Mouse (Mus musculus) adrenal gland, postnatal 14 days (tissue): ENCODE data around the gene Acp5. TPM values are rescaled to one million over a fixed set of nuclear protein-coding genes. Genes with fewer than 3 reads are reported as not detected.
"Not testable (repeated sequence)": the region's sequence is repeated elsewhere in the genome, so short reads cannot be mapped to it uniquely, and the experiment has no call there.

Experiments
- DNase-seq: peaks from one replicate; pipeline ENCODE4 v3.0.0; 2021; ENCODE audit warnings: mixed read lengths
- long read RNA-seq, 2 experiments: library from polyadenylated mRNA; stranded (forward); transcript quantifications; one replicate each; pipeline ENCODE4 v2.0.0; 2021
- total RNA-seq: library from RNA; stranded (reverse); gene quantifications from 2 replicates; pipeline ENCODE4 v1.2.3, GENCODE M21; 2021

Gene Acp5
- 30.3 and 39.2 TPM in 2 replicates for total RNA-seq
- long read RNA-seq, experiment 1, transcript Acp5-201 (5 exons, 1,356 nt) = major isoform, 14 of 19 reads
- long read RNA-seq, experiment 1, partial matches to known transcripts = 3 of 19 reads
- long read RNA-seq, experiment 1, other reads (novel, unspliced or antisense) = 1 of 19 reads
- long read RNA-seq, experiment 2, transcript Acp5-201 (5 exons, 1,356 nt) = major isoform, 24 of 34 reads
- long read RNA-seq, experiment 2, partial matches to known transcripts = 2 of 34 reads
- long read RNA-seq, experiment 2, other reads (novel, unspliced or antisense) = 3 of 34 reads

DNA sequence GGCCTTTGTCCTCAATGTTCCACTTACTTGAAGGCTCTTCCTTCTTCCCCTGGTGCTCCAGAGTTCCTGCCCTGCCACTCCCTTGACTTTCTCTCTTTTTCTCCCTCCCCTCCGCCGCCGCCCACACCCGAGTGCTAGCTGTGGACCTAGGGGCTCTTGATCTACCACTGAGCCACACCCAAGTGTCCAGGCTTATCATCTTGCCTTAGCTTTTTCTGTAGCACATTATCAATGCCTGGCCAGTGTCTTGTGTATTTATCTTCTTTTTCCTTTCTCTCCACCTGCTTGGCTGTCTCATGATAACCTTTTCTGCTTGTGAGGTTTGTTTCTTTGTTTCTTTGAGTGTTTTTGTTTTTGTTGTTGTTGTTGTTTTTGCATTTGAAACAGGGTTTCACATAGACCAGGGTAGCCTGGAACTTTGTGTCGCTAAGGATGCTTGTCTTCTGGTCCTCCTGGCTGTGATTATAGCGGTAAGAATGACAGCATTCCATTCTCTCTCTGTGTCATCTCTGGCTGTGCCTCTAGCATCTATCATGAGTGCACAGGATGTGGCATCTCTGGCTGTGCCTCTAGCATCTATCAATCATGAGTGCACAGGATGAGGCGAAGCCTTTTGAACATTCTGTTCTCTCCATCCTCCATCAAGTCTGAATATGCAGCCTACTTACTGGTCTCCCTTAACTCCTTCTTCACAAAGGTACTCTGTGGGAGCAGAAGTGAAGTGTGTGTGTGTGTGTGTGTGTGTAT lies at the start of gene Acp5:
Gene Acp5, minus strand, starts transcription at position 68 of the 747 bp plus-strand sequence.
- DNase-seq = no peak

DNA sequence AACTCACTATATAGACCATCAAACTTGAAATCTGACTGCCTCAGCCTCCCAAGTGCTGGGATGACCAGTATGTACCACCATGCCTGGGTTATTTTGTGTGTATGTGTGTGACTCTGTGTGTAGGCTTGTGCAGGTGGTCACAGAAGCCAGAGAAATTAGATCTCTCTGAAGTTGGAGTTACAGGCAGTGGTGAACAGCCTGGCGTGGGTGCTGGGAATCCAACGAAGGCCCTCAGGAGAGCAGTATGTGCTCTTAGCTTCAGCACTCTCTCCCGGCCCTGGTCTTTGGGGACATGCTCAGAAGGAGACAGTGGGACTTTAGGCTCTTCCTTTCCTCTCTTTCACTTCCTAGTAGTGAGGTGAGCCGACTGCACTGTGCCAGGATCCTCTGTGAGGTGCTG lies 36.8 kb upstream of the Acp5 start:
- no peak for DNase-seq

DNA sequence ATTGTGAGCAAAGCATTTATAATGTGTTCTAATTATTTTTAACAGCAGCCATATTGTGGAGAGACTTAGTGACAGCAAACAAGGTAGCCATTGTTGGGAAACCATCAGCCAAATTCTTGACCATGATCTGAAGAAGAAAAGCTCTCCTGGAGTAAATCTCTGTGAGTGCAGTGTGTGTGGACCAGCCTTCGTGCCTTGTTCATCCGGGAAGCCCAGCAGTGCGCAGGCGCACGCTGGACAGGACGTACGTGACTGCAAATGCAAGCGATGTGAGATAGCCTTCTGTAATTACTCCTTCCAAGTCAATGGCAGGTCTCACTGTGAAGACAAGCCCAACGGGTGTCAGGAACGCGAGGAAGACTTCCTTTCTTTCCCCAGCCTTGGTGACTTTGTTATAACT lies 33.8 kb upstream of the Acp5 start:
- no peak for DNase-seq

DNA sequence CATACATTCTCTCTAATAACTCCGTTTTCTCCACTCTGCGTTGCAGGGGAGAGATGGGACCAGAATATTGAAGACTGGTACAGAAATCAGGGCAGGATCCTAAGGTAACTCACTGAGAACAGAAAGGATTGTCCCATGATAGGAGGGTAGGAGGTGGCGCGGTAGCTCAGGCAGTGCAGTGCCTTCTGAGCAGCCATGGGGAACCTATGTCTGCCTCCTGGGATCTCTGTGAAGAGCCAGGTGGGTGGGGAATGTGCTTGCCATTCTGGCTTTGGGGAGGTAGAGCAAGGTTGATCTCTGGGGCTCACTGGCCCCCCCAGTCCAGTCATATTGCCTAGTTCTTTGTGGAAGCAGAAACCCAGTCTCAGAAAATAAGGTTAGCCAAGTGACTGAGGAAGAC lies 32.2 kb upstream of the Acp5 start:
- no peak for DNase-seq

DNA sequence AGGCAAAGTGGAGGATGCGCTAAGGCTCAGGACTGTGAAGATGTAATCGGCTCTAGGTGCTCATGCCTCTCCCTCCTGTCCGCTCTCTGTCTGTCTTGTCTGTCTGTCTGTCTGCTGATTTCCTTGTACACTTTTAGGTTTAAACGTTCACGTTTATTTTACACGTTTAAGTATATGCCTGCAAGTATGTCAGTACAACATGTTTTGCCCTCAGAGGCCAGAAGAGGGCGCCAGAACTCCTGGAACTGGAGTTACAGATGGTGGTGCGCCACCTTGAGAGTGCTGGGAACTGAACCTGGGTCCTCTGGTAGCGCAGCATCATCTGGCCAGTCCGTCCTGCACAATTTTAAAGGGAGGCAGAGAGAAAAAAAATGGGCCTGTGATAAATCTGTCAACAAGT lies 31.2 kb upstream of the Acp5 start:
- no peak for DNase-seq

DNA sequence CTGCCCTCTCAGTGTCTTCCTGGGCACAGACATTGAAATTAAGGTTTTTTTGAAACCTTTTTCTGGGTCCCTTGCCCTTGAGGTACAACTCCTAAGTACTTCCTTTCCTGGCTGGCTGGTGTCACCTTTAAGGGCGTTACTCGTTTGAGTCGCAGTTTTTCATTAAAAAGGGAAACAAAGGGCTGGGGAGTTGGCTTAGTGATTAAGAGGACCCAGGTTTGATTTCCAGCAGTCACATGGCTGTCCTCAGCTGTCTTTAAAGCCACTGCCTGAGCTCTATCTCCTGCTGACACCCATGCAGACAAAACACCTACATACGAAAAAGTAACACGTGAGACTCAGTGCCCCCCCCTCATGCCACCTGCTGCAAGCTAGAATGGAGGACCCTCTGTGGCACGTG lies 30.5 kb upstream of the Acp5 start:
- DNase-seq = no peak

DNA sequence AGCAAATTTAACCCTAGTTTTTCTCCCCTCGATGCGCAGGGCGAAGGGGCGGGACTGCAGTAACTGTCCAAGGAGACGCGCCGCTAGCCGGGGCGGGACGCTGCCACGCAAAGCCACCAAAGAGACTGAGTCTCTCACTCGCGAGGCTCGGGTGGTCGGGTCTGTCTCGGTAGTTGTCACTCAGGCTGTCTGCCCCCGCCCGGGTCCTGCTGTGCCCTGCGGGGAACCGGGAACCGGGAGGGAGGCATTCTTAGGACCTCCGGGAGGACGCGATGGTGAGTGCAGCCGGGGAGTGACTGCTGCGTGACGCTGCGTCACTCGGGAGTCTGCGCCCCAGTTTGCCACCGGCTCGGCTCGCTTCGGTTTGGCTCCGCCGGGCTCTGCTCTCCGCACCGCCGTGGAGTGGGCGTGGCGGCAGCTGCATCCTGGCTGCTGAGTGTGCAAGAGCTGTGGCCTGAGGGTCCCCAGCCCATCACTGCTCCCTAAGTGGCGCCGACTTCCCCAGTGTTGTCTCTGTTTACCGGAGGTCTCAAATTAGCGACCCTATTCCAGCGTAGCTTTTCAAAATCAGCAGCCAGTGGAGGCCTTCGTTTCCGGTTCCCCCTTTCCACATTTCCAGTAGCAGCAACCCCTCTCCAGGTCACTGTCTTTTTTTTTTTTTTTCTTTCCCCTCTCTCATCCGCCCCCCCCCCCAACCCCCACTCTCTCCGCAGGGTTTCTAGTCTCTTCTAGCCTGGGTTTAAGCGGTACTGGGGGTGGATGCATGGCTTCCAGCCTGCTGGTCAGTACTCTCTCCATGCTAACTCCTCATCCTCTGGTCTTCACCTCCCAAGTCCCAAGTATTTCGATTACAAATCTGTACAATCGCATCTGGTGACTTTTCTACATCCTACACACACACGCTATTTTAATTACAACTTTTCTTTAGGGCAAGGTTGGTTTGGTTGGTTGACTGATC lies 29.5 kb upstream of the Acp5 start:
- peak; percentile 75 for DNase-seq

DNA sequence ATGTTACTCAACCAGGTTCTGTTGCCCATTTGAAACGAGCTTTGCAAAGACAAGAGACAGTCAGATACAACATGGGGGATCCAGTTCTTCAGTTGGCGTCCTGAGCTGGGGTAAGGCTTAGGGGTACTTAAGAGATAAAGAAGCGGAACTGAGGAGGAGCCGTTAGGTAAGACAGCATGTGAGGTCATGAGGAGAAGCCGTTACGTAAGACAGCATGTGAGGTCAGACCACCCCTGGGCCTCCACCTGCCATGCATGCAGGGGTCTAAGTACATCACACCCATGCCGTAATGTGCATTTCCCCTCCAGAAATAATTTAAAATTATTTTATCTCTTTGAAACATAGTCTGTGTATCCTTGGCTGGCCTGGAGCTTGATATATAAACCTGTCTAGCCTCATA lies 27.4 kb upstream of the Acp5 start:
- DNase-seq = no peak

DNA sequence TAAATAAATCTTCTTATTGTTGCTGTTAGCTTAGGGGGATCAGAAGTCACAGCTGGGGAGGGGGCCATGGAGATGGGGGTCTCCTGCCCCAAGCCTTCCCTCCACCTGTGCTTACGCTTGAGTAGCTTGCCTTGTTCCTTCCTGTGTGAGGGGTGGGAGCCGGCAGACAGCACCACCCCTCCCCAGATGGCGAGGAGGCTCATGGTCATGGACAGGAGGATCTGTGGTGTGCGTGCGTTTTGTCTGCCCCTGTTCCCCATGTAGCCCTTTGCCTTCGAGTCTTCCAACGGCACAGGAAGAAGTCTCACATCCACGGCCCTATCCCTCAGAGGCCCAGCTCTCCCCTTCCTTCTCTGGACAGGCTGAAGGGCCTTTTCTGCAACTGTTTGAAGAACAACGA lies 26.8 kb upstream of the Acp5 start:
- DNase-seq = no peak

DNA sequence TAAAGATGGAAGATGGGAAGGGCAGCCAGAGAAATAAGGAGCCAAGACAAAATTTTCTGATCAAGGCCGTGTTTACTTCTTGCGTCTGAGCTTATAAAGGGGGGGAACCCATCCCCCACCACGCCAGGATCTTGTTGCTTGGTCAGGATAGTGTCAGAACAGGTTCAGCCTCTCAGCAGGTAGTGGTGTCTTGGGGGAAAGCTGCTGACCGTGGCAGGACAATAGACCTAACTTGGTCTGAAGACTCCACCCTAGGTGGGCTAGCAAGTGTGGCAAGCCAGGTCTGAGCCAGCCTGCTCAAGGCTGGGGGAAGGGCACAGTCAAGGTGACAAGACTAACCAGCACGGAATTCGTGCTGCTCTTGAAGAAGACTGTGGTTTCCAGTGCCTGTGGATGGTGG lies 25.8 kb upstream of the Acp5 start:
- no peak for DNase-seq

DNA sequence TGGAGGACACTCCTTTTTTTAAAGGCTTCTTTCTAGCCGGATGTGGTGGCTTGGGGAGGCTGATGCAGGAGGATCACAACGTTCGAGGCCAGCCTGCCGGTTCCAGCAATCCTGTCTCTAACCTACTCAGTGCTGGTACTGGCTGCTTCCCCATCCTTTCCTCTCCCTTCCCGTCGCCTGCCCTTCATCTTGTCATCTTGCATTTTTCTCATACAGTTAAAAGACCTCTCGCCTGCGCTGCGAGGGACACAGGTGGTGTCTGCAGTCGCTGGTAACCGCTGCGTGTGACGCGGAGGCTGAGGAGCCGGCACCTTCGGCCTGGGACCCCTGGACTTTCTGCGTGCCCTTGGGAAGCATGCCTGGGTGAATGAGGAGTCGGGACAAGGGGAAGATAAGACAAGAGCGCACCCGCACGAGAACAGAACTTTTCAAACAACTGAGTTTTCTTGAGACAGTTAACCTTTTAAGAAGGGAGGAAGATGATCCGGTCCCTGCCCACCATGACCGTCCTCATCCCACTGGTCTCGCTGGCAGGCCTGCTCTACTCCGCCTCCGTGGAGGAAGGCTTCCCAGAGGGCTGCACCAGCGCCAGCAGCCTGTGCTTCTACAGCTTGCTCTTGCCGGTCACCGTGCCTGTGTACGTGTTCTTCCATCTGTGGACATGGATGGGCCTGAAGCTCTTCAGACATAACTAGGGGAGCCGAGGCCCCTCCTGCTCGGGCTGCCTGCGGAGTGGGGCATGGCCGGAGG lies 22.2 kb upstream of the Acp5 start:
- peak; percentile 27 for DNase-seq

DNA sequence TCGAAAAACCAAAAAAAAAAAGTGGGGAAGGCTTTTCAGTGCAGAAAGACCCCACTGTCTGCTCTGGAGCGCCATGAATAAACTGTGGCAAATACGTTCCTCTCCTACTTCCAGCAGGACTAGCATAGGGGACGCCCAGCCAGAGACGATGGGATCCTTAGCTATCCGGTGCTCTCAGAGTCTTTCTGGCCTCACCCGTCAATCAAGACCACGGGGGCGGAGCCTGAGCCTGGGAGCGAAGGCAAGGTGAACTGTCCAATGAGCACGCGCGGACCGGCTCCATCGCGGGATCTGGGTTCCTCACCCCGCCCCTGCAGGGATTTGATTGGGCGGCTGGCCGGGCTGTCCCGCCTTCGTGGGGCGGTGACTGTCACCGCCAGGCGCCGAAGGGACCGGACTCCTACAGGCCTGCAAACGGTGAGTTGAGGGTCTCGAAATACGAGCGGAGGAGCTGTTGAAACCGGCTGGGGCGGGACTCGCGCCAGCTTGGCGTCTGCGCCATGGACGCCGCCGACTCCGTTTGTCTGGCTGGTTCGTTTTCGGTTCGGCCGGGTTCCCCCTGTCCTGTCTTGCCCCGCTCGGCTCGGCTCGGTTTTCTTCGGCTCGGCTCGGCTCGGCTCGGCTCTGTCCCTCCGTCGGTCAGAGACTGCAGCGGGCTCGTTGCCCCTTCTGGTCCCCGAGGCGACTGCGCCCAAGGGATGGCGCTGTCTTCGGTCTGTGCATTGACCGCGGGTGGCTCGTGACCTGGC lies 21.2 kb upstream of the Acp5 start, which contains the start of gene Pigyl:
Gene Pigyl, plus strand, starts transcription at position 350 of the 749 bp plus-strand sequence.
- peak; percentile 100 for DNase-seq

DNA sequence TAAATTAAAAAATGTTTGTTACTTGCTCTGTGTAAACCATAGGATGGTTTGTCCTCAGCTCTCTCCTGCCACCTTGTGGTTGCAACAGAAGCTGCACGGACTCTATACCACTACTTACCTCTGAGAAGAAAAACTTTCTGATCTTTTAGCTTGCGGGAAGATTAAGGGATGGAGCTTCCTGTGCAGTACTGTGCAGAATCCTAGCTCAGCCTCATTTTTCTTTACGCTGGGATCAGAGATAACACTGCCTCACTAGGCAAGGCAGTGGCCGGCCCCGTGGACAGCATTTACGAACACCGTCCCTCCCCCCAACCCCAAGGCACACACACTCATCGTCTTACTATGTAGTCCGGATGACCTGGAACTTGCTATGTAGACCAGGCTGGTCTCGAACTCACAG lies 20.1 kb upstream of the Acp5 start:
- peak; percentile 79 for DNase-seq

DNA sequence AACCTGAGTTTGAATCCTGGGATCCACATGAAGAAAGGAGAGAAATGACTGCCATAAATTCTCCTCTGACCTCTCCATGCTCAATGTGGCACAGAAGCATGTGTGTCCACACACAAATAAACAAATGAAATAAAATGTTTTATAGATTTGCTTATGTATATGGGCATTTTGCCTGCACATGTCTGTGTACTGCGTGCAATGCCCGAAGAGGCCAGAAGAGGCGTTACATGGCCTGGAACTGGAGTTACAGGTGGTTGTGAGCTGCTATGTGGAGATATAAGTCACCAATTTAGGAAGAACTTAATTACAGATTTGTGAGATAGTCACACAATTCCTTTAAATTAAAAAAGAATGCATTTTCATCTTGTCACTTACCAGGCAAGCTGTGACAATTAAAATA lies 18.3 kb upstream of the Acp5 start:
- DNase-seq = no peak

DNA sequence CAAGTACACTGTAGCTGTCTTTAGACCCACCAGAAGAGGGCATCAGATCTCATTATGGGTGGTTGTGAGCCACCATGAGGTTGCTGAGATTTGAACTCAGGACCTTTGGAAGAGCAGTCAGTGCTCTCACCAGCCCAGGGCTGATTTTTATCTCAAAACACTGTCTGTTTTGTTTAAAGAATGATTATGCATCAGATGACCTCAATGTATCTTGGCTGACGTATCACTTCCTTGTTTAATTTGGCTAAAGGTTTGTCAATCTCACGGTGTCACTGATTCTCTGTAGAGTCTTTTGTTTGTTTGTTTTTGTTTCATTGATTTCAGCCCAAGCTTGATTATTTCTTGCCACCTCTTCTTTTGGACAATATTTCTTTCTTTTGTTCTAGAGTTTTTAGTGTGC lies 15.4 kb upstream of the Acp5 start:
- DNase-seq = no peak

DNA sequence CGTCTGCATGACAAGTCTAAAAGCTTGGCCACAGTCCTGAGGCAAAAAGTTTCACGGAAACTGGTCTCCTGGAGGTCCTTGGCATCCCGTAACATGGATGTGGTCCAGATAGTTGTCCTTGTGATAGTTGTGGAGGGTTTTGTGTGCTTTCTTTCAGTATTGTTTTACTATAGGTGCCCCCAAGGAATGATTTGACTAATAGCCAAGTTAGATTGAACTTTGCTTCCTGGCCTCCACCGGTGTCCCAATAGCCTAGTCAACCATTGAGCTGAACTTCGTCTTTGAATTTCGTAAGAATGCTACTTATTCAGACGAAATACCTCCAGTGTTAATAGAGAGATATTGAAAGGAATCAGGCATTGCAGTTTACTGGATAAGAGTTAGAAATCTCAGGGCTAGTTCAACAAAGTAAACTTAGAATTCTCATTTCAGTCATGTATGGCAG lies 14.8 kb upstream of the Acp5 start:
- not testable (repeated sequence) for DNase-seq

DNA sequence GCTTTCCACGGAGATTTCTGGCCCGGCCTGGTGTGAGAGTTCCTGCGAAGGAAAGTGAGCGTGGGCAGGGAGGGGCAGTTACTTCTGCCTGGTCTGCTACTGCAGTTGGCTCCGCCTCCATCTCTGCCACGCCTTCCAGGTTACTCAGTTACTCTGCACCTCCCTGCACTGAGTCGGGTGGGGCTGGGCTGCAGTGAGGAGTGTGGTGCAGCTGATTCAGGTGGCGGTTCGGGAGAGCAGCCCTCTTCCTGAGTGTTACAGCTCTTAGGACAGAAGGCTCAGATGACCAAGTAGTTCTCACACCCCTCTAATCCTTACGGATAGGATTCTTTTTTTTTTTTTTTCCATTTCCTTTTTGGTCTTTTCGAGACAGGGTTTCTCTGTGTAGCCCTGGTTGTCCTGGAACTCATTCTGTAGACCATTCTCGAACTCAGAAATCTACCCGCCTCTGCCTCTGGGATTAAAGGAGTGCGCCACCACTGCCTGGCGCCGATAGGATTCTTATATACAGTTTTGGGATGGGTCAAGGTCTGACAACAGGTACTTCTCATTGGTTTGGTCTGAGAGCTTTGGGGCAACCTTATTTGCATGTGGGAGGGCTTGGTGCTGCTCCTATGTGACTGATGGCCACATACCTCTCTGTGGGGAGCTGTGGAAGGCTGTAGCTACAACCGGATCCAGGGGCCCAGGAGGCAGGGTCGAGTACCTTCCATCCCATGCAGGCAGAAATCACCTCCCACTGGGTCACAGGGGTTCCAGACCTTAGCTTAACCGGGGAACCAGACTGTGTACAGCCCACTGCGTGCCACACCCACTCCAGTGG lies 14.1 kb upstream of the Acp5 start:
- DNase-seq = no peak

DNA sequence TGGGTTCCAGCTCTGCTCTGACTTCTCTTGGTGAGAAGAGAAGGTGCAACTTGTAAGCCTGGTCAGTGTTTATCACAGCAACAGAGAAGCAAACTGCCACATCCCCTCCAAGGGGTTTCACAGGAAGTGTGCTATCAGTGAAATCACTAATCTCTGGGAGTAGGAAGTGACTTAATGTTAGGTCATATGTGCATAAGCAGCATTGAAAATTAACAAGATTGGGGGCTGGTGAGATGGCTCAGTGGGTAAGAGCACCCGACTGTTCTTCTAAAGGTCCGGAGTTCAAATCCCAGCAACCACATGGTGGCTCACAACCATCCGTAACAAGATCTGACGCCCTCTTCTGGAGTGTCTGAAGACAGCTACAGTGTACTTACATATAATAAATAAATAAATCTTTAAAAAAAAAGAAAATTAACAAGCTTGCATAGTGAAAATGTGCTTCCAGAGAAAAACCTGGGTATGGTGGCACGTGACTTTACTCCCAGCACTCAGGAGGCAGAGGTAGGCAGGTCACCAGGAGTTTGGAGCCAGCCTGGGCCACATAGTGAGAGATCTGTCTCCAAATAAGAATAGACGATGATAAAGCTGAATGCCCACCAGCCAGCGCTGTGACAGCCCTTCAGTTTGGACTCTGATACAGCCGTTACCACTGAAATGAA lies 8.9 kb upstream of the Acp5 start:
- no peak for DNase-seq
